Mouse (Mus musculus): Measurements from ENCODE around the gene Prkn. TPM values are rescaled to one million over a fixed set of nuclear protein-coding genes. Genes with fewer than 3 reads are reported as not detected.
"Not testable (repeated sequence)": the region's sequence is repeated elsewhere in the genome, so short reads cannot be mapped to it uniquely, and the experiment has no call there.

Prkn gene
- polyA plus RNA-seq, 1 experiment, result 21.7 TPM

DNA sequence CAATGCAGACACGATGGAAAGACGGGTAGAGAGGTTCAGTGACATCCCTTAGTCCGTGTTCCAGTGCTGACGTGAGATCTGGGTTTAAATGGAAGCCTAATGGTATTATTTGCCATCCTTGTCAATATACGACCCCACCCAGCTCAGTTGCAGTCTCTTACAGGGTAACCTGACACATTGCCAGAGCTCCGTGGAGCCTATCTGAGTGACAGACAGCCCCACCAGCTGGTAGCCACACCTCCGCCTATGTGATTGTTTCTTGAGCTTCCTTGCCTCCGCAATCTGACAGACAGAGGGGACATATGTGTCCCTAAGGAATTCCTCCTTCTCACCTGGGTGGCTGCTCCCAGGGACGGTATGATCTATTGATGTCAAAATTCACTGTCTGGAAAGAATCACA lies 1141.5 kb downstream of the Prkn start:
- Histone ChIP-seq H3K27ac (ENCODE audit: insufficient read depth, low read length) (no peak overlapping the region), H3K4me3 (ENCODE audit: insufficient read depth, low read length) (no peak overlapping the region), H3K4me1 (ENCODE audit: control insufficient read depth, insufficient read depth, low read length) (no peaks in the 10 kb centered on the region)
- TF ChIP-seq CTCF (IDR thresholded peaks at IDR 0.05; ENCODE audit: extremely low read depth, insufficient read depth, low read length), result no peak
- TF ChIP-seq POLR2A (IDR thresholded peaks at IDR 0.05; ENCODE audit: extremely low read depth, insufficient read depth, low read length), result no peak

DNA sequence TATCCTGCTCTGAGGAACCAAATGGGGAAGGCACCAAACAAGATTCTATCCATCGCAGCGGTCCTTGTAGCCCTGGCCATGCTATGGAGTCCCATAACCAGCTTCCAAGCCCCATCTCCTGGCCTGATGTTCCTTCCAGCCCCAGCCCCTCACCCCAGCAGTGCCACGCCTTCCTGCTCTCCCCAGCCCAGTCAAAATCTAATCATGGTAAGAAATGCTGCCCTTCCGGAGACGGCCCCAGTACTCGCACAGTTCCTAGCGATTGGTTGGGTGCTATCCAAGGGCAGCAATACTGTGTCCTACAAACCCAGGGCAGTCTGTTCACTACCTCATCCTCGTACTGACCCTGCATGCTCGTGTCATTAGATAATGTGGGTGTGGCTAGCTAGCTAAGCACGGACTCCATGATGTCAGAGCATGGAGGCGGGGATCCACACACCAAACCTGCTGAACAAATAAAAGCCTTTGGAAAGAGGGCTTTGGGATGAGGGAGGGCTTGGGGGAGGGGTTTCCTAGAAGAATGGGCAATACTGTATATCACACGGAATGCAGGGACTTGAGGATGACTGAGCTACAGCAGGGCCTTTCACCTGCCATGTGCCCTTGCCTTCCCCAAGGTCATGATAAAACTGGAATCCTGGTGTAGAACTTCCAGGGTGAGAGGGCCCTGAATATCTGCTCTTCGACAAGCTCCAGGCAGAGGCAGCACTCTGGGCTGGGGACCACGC lies 1148.1 kb downstream of the Prkn start:
- TF ChIP-seq POLR2A (IDR thresholded peaks at IDR 0.05; ENCODE audit: extremely low read depth, insufficient read depth, low read length) (no peak), CTCF (IDR thresholded peaks at IDR 0.05; ENCODE audit: extremely low read depth, insufficient read depth, low read length) (no peak)
- Histone ChIP-seq H3K4me3 (ENCODE audit: insufficient read depth, low read length) (no peak overlapping the region), H3K27ac (ENCODE audit: insufficient read depth, low read length) (no peak overlapping the region), H3K4me1 (ENCODE audit: control insufficient read depth, insufficient read depth, low read length) (no peaks in the 10 kb centered on the region)

DNA sequence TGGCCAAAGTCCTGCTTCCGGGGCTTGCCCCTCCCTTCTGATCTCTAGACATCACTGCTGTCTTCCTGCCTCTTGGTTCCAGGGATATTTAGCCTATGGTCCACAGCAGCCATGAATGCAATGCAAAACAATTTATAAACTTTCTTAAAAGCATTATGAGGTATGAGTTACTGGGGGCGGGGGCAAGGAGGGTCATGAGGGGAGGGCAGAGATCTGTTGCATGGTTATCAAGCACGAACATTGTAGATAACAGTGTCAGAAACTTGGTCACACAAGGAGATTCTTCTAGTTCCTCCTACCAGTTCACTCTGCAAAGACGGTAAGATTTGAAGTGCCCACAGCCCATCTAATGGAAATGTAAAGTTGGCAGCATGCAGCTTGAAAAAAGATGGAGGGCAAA lies 1149.1 kb downstream of the Prkn start:
- no peaks in the 10 kb centered on the region for H3K4me1 ChIP-seq (ENCODE audit: control insufficient read depth, insufficient read depth, low read length)
- no peak overlapping the region for H3K27ac ChIP-seq (ENCODE audit: insufficient read depth, low read length)
- TF ChIP-seq POLR2A (IDR thresholded peaks at IDR 0.05; ENCODE audit: extremely low read depth, insufficient read depth, low read length) (no peak), CTCF (IDR thresholded peaks at IDR 0.05; ENCODE audit: extremely low read depth, insufficient read depth, low read length) (no peak)
- no peak overlapping the region for H3K4me3 ChIP-seq (ENCODE audit: insufficient read depth, low read length)

DNA sequence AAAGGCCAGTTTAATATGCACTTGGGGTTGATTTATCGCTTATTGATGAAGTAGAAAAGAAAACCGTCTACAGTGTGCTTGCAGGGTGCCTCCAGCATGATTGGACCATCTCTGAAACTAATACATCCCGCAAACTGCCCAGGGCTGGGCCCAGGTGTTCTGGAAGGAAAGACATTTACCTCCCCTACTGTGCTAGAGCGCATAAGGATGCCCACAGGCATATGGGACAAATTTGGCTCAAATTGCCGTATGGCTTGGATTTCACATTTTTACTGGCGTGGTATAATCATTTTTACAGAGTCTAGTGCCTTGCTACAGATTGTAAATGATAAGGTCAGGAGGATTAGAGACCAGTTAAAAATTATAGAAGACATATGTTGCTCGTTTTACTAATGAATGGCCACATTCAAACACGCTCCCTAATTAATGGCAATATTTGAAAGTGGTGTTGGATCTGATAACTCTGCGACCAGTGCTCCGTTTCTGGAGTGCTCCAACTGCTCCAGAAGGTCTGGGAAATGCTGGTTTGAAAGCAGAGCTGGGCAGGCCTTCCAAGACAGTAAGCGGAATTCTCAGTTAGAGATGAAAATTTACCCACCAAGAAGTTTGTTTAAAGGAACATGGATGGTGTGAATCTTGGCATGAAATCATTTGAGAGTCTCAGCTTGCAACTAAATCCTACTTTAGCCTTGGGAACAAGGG lies 1150.4 kb downstream of the Prkn start:
- no peak overlapping the region for H3K4me3 ChIP-seq (ENCODE audit: insufficient read depth, low read length)
- no peaks in the 10 kb centered on the region for H3K4me1 ChIP-seq (ENCODE audit: control insufficient read depth, insufficient read depth, low read length)
- no peak overlapping the region for H3K27ac ChIP-seq (ENCODE audit: insufficient read depth, low read length)
- TF ChIP-seq CTCF (IDR thresholded peaks at IDR 0.05; ENCODE audit: extremely low read depth, insufficient read depth, low read length) (no peak), POLR2A (IDR thresholded peaks at IDR 0.05; ENCODE audit: extremely low read depth, insufficient read depth, low read length) (no peak)

DNA sequence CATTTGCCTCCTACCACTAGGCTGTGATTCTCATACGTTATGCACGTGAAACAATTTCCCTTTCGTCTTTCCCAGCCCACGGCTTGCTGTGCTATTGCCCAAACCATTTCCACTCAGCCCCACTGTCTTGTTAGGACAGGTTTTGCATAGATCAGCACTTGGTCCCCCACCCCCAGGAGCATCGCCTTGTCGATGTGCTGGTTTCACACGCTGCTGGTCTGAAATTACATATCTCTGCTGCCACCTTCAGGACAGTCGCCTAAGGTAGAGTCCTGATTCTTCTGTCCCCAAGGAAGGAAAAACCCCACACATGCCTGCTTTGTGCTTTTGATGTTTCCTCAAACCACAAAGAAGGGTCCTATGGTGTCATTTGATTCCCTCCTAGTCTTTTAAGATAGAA lies 1153.1 kb downstream of the Prkn start:
- Histone ChIP-seq H3K27ac (ENCODE audit: insufficient read depth, low read length) (no peak overlapping the region), H3K4me1 (ENCODE audit: control insufficient read depth, insufficient read depth, low read length) (no peaks in the 10 kb centered on the region), H3K4me3 (ENCODE audit: insufficient read depth, low read length) (no peak overlapping the region)
- TF ChIP-seq POLR2A (IDR thresholded peaks at IDR 0.05; ENCODE audit: extremely low read depth, insufficient read depth, low read length), result no peak
- TF ChIP-seq CTCF (IDR thresholded peaks at IDR 0.05; ENCODE audit: extremely low read depth, insufficient read depth, low read length), result peak; percentile 69

DNA sequence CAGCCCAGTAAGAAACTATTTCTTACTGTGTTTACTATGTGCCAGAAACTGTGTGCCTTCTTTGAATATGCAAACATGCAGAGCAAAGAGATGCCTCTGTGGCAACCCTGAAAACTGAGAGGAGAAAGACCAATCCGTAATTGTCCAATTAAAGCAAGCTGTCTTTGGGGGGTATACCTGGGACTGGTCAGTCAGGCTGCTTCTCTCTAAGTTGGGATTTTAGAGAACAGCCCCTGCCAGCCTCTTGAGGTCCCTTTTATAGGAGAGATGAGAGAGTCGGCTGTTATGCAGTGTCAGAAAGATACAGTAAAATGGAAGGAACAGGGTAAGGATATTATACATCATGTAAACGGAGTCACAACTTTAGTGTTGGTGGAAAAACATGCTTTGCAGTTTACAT lies 1154.1 kb downstream of the Prkn start:
- TF ChIP-seq POLR2A (IDR thresholded peaks at IDR 0.05; ENCODE audit: extremely low read depth, insufficient read depth, low read length) (no peak), CTCF (IDR thresholded peaks at IDR 0.05; ENCODE audit: extremely low read depth, insufficient read depth, low read length) (no peak)
- Histone ChIP-seq H3K4me1 (ENCODE audit: control insufficient read depth, insufficient read depth, low read length) (no peaks in the 10 kb centered on the region), H3K4me3 (ENCODE audit: insufficient read depth, low read length) (no peak overlapping the region), H3K27ac (ENCODE audit: insufficient read depth, low read length) (no peak overlapping the region)

DNA sequence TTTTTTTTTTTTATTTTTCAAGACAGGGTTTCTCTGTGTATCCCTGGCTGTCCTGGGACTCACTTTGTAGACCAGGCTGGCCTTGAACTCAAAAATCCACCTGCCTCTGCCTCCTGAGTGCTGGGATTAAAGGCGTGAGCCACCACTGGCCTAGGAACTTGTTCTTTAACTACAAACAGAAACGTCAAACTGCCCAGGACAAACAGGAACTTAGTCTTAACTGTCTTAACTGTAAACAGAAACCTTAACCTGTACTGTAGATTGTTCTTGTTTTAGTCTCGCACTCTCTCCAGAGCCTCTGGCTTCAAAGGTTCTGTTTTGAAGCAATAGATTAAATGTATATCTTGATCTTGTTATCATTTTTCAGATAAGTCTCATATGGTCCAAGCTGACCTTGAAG lies 1154.6 kb downstream of the Prkn start:
- not testable (repeated sequence) for H3K27ac ChIP-seq (ENCODE audit: insufficient read depth, low read length); H3K4me1 ChIP-seq (ENCODE audit: control insufficient read depth, insufficient read depth, low read length); H3K4me3 ChIP-seq (ENCODE audit: insufficient read depth, low read length)

DNA sequence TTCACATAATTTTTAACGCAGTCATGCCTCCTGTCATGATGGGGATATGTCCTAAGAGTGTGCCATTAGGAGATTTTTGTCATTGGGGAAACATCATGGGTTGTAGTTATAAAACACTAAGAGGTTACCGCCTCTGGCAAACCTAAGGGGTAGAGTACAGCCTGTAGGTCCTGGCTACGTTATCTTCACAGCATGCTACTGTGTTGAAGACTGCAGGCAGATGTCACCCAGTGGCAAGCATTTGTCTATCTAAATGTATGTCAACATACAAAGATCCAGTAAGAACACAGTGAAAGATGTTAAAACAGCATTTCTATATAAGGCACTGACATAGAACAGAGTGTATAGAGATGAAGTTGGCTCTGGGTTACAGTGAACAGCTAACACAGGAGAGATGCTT lies 1155.3 kb downstream of the Prkn start:
- Histone ChIP-seq H3K27ac (ENCODE audit: insufficient read depth, low read length) (no peak overlapping the region), H3K4me1 (ENCODE audit: control insufficient read depth, insufficient read depth, low read length) (no peaks in the 10 kb centered on the region), H3K4me3 (ENCODE audit: insufficient read depth, low read length) (no peak overlapping the region)
- TF ChIP-seq POLR2A (IDR thresholded peaks at IDR 0.05; ENCODE audit: extremely low read depth, insufficient read depth, low read length) (no peak), CTCF (IDR thresholded peaks at IDR 0.05; ENCODE audit: extremely low read depth, insufficient read depth, low read length) (no peak)

DNA sequence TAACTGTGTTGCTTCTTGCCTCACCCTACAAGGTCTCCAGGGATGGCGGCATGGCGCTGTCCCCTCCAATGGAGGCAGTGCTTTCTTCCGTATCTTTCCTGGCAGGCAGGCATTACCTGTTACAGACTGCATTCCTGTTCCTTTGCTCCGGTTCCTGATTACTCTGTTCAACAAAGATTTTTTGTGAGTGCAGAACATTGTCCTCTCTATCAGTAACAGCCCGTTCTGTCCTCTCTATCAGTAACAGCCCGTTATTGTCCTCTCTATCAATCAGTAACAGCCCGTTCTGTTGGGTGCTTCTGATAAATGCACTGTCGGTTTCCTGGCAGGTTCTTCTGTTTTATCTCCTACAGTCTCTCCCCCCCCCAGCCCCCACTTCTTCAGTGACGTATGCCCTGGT lies 1156.1 kb downstream of the Prkn start:
- no peak overlapping the region for H3K4me3 ChIP-seq (ENCODE audit: insufficient read depth, low read length)
- no peak overlapping the region for H3K27ac ChIP-seq (ENCODE audit: insufficient read depth, low read length)
- H3K4me1 ChIP-seq (ENCODE audit: control insufficient read depth, insufficient read depth, low read length), result no peaks in the 10 kb centered on the region
- no peak for TF ChIP-seq POLR2A (IDR thresholded peaks at IDR 0.05; ENCODE audit: extremely low read depth, insufficient read depth, low read length)

DNA sequence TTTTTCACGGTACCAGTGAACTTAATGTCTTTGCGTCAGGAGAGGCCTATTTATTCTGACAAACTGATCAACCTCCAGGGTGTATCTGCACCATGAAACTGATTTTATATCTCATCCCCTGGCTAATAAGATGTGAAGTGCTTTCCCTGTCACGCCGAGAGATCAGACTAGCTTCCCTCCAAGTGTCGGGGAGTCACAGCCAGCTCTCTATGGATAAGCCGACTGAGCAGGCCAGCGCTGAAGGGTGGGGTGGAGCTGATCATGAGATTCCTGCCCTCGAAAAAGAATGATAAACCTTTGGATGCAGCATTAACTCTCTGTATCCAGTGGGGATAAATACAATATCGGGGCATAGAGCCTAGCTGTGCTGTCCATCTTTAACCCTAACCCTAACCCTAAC lies 1160.1 kb downstream of the Prkn start:
- Histone ChIP-seq H3K4me1 (ENCODE audit: control insufficient read depth, insufficient read depth, low read length) (no peaks in the 10 kb centered on the region), H3K27ac (ENCODE audit: insufficient read depth, low read length) (no peak overlapping the region), H3K4me3 (ENCODE audit: insufficient read depth, low read length) (no peak overlapping the region)
- TF ChIP-seq CTCF (IDR thresholded peaks at IDR 0.05; ENCODE audit: extremely low read depth, insufficient read depth, low read length) (no peak), POLR2A (IDR thresholded peaks at IDR 0.05; ENCODE audit: extremely low read depth, insufficient read depth, low read length) (no peak)
